Mouse (Mus musculus) spleen, adult 2 months (tissue): ENCODE results near the gene Iqcg. TPM values are rescaled to one million over a fixed set of nuclear protein-coding genes. Genes with fewer than 3 reads are reported as not detected.
A peak's percentile ranks its signal among the peaks of the same experiment; 100 is the strongest.

ENCODE experiments used
- DNase-seq, 2 experiments: peaks; one replicate each; pipeline versions ENCODE4 v3.0.0 to v3.0.0-alpha.2; 2012 to 2021; ENCODE audit warnings: low spot score in 2 of 2, low read depth in 1 of 2
- H3K27ac ChIP-seq: fragments of 200-500 bp; 2 replicates; pipeline ENCODE4 v1.5.1; 2012; ENCODE audit warnings: low read length, inconsistent platforms; ENCODE audit not compliant: insufficient read depth
- H3K27me3 ChIP-seq: fragments of 200-500 bp; 2 replicates; pipeline ENCODE4 v1.6.1; 2012; ENCODE audit warnings: mild to moderate bottlenecking, moderate library complexity, low read length, inconsistent platforms; ENCODE audit not compliant: control insufficient read depth, insufficient read depth
- H3K36me3 ChIP-seq: fragments of 200-500 bp; 2 replicates; pipeline ENCODE4 v1.6.1; 2012; ENCODE audit warnings: mild to moderate bottlenecking, low read length, inconsistent platforms; ENCODE audit not compliant: control insufficient read depth, insufficient read depth
- H3K4me1 ChIP-seq: fragments of 200-500 bp; 2 replicates; pipeline ENCODE4 v1.6.1; 2011; ENCODE audit warnings: inconsistent platforms; ENCODE audit not compliant: control insufficient read depth, insufficient read depth, insufficient read length
- H3K4me3 ChIP-seq: fragments of 200-500 bp; 2 replicates; pipeline ENCODE4 v1.5.1; 2011; ENCODE audit warnings: mild to moderate bottlenecking, inconsistent platforms; ENCODE audit not compliant: insufficient read depth, insufficient read length; ENCODE audit errors: extremely low read depth
- CTCF ChIP-seq: fragments of 200-500 bp; IDR thresholded peaks from 2 replicates; pipeline ENCODE4 v1.5.1; 2011; ENCODE audit warnings: mild to moderate bottlenecking, inconsistent platforms; ENCODE audit not compliant: insufficient read depth, insufficient read length, insufficient replicate concordance; ENCODE audit errors: extremely low read depth
- POLR2A ChIP-seq: fragments of 200-500 bp; IDR thresholded peaks from 2 replicates; pipeline ENCODE4 v1.6.1; 2011; ENCODE audit warnings: low read depth, low read length, inconsistent platforms
- WGBS: fragments of 180-500 bp; shearing (Covaris S2); methylation state at CpG from one replicate; pipeline ENCODE4 v1.1.7; 2018; 5-methylcytosine and 5-hydroxymethylcytosine counted together
- polyA plus RNA-seq: library from polyadenylated mRNA; depleted of rRNA; stranded (reverse); fragments of >200 nt; gene quantifications from 2 replicates; pipeline ENCODE4 v1.2.3, GENCODE M21; 2012

Iqcg gene
- polyA plus RNA-seq, 1 experiment: 0.05 TPM

DNA sequence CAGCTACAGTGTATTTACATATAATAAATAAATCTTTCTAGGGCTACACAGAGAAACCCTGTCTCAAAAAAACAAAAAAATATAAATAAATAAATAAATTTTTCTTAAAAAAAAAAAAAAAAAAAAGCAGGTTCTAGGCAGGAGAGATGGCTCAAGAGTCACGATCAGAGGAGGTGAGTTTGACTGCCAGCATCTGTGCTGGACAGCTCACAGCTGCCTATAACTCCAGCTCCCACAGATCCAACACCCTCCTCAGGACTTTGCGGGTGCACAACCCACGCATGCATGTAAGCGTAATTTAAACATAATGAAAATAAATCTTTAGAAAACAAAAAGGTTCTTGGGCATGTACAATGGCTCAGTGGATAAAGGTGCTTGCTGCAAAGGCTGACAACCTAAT, 20.0 kb downstream of the Iqcg start:
- DNase-seq: no peak
- no peak overlapping the region for H3K27ac ChIP-seq
- no peaks in the 10 kb centered on the region for H3K27me3 ChIP-seq
- no peaks in the 10 kb centered on the region for H3K36me3 ChIP-seq
- TF ChIP-seq POLR2A (no peak), CTCF (no peak)
- no peak overlapping the region for H3K4me3 ChIP-seq
- WGBS: 96% methylated on average over 4 of the region's 4 CpGs
- H3K4me1 ChIP-seq: no peaks in the 10 kb centered on the region

DNA sequence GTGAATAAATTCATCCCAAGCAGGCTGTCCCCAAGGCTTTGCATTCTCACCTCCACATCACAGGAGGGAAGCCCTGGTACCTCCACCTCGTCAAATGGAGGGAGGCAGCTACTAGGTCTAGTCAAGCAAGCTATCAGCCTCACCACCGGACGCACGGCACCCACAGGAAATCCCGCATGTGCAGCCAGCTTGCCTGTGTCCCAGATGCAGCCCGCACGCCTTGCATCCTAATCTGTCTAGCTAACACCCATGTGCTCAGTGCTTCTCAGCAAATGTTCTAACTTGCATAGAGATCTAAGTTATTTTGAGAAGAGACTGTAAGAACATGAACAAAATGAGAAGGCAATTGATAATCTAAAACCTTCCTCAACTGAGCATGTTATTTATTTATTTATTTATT, 29.7 kb downstream of the Iqcg start:
- no peak for DNase-seq
- H3K36me3 ChIP-seq: no peaks in the 10 kb centered on the region
- 49% methylated on average over 7 of the region's 7 CpGs for WGBS
- TF ChIP-seq CTCF: no peak
- H3K27me3 ChIP-seq: no peaks in the 10 kb centered on the region
- no peak overlapping the region for H3K4me3 ChIP-seq
- no peak overlapping the region for H3K27ac ChIP-seq
- H3K4me1 ChIP-seq: no peaks in the 10 kb centered on the region

DNA sequence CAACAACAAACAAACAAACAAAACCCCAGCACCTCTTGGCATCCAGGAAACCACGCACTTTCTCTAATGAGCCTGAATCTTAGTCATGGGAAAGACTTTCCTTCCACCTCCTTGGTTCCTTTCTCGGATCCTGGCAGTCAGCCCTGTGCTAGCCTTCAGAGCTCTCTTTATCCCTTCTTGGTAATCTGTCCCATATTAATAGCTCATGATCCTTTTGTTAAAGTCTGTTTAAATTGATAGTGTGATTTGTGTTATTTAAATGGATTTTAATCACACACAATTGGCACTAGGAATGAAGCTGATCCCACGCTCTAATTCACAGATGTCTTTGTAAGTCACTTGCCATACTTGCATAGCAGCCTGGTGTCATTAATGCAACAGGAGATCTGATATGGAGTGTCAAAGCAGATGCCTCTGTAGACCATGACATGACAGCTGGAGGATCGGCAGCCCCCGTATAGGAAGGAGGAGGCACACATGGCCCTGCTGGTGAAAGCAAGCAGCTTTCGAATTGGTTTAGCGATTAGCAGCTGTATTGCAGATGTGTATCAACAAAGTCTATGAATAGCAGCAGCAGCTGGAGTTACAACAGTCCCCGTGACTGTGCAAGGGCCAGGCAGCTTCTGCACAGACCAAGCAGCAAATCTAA, 31.4 kb downstream of the Iqcg start:
- Histone ChIP-seq H3K36me3 (no peaks in the 10 kb centered on the region), H3K4me1 (no peaks in the 10 kb centered on the region), H3K27ac (no peak overlapping the region), H3K4me3 (no peak overlapping the region), H3K27me3 (no peaks in the 10 kb centered on the region)
- WGBS: 72% methylated on average over 8 of the region's 8 CpGs
- DNase-seq: no peak
- TF ChIP-seq CTCF (no peak), POLR2A (no peak)

DNA sequence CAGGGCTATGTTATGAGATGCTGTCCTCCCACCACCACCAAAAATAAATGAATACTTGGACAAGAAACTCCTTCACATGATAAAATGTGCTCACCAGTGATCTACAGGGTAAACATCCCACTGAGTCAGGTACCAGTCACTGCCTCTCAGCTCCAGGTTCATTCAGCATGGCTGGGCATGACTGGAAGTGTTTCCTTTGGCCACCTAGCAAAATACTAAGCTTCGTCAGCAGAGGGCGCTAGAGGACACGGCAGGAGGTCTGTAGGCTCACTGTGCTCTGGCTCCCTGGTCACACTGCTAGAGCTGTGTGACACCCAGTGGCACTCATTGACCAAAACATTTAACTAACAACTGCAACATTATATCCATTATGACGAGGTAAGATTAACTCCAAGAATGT, 32.3 kb downstream of the Iqcg start:
- Histone ChIP-seq H3K36me3 (no peaks in the 10 kb centered on the region), H3K27ac (no peak overlapping the region), H3K4me3 (no peak overlapping the region), H3K27me3 (no peaks in the 10 kb centered on the region), H3K4me1 (no peaks in the 10 kb centered on the region)
- DNase-seq: peak; percentile 52 to 81
- TF ChIP-seq CTCF (peak; percentile 94; the same call in 1 of the 2 replicates), POLR2A (no peak)
- 2% methylated on average over 4 of the region's 4 CpGs for WGBS

GRCm38 (mm10) chr16:33021381-33021780, 34.6 kb downstream of the Iqcg start:
- Histone ChIP-seq H3K36me3 (no peaks in the 10 kb centered on the region), H3K27me3 (no peaks in the 10 kb centered on the region), H3K4me3 (no peak overlapping the region), H3K4me1 (no peaks in the 10 kb centered on the region; the same call in 1 of the 2 replicates), H3K27ac (no peak overlapping the region)
- no peak for DNase-seq
- TF ChIP-seq POLR2A (no peak), CTCF (no peak)
- 70% methylated on average over 3 of the region's 3 CpGs for WGBS

- no peak overlapping the region for H3K4me3 ChIP-seq
- 91% methylated on average over 21 of the region's 21 CpGs for WGBS
- no peak for DNase-seq
These were observed 36.8 kb downstream of the Iqcg start for GRCm38 (mm10) chr16:33019117-33019770.

More at GRCm38 (mm10) chr16:33019117-33019770, 36.8 kb downstream of the Iqcg start:
- H3K27me3 ChIP-seq: no peaks in the 10 kb centered on the region
- no peaks in the 10 kb centered on the region; the same call in 1 of the 2 replicates for H3K4me1 ChIP-seq
- peaks cover 5% of the 10 kb centered on the region for H3K36me3 ChIP-seq
- TF ChIP-seq CTCF (no peak), POLR2A (no peak)
- H3K27ac ChIP-seq: no peak overlapping the region
